Mouse (Mus musculus): ENCODE measurements around the gene Kdm5b.

Kdm5b gene

GRCm38 (mm10) chr1:134549632-134550132 lies 10.3 kb upstream of the Kdm5b start, which contains the start of gene Mgat4e:
TSS of gene Mgat4e (minus strand) at chr1:134549682.
- DNase-seq (ENCODE audit: low spot score in 2 of 2), result no peak

- no peak for DNase-seq (ENCODE audit: low spot score in 2 of 2)
Measured at GRCm38 (mm10) chr1:134551869-134552268, 8.1 kb upstream of the Kdm5b start.

DNA sequence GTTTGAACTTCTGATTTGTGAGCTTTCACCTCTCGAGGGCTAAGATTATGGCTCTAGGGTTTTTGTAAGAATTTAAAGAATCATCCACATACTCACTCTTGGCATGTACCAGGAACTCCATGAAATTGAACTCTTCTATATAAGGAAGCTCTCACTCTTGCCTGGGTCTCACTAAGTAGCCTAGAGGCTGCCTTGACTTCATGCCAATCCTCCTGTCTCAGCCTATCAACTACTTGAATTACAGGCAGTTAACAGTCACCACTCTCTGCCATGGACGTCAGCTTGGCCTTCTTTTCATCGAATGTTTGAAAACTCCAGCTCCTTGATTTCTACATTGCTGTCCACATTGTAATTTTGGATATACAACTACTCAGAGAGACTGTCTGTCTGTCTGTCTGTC lies 7.6 kb upstream of the Kdm5b start:
- DNase-seq (ENCODE audit: low spot score in 2 of 2), result no peak

DNA sequence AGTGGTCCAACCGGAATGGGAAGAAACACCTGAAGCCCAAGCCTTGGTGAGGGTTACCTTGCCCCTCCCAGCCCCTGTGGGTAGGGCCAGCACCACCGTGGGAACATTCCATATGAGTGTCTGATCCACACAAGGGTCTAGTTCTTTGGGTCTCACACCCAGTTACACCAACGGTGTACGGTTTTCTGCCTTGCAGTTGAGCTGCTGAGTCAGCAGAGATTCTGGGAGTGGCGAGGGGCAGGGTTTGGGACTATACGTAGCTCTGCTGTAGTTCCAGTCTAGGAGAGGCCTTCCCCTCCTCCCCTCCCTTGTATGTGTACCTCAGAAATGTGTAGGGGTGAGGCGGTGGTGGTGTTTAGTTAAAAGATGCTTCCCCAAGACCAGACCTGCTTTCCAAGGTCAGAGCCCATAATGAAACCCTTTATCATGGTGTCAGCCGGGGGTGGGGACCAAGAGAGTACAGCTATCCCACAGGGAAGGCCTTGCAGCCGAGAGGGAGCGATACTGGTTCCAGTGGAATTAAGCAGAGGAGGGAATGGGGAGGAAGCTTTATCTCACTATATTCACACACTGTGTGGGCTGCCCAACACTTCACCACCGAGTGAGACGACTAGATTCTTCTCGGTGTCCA lies 4.6 kb upstream of the Kdm5b start:
- no peak for DNase-seq (ENCODE audit: low spot score in 2 of 2)

- peak in 1 of 2 experiments; percentile 9 for DNase-seq (ENCODE audit: low spot score in 2 of 2)
Measured at GRCm38 (mm10) chr1:134555871-134556670, 3.9 kb upstream of the Kdm5b start.

DNA sequence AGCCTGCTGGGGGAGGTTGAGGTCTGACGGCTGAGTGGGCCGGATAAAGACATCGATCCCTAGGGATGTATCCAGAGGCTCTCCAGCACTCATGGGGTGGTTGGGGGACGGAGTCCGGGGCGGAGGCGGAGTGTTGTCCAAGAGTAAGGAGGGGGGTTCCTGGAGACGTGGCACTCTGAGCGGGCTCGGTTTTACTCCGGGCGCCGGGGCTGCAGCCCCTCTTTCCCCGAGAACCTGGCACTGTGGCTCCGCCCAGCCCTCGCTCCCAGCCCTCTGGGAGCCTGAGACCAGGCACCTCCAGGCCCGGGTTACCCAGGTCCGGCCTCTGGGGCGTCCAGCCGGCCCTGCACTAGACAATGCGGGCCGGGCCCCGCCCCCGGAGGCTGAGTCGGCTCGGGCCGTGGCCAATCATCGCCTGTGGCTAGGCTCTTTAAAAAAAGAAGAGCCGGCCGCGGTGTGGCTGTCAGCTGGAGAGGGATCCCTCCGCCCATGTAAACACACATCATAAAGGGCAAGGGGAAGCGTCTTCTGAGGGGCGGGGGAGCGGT lies 3.2 kb upstream of the Kdm5b start:
- DNase-seq (ENCODE audit: low spot score in 2 of 2), result peak; percentile 94 to 95

DNA sequence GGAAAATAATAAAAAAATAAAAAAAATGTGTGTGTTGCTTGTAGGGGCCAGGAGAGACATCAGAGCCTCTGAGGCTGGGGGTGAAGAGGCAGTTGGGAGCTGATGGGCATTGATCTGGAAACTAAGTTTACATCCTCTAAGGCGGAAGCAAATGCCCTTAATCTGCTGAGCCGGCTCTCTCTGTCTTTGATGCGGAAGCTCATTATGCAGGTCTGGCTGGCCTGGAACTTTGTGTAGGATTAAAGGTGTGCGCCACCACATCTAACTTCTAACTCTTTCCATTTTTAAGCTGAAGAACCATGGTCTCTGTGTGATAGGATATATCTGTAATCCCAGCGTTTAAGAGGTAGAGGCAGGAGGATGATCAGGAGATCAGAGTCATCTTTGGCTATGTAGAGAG lies 1.5 kb upstream of the Kdm5b start:
- no peak for DNase-seq (ENCODE audit: low spot score in 2 of 2)

- no peak for DNase-seq (ENCODE audit: low spot score in 2 of 2)
Measured at GRCm38 (mm10) chr1:134559226-134559625, 745 bp upstream of the Kdm5b start.

- DNase-seq (ENCODE audit: low spot score in 2 of 2), result peak; percentile 22 to 30
Measured at GRCm38 (mm10) chr1:134560396-134560795, 425 bp downstream of the Kdm5b start.

GRCm38 (mm10) chr1:134560801-134561769 lies 1.1 kb downstream of the Kdm5b start:
- DNase-seq (ENCODE audit: low spot score in 2 of 2), result peak; percentile 15 to 17

- no peak for DNase-seq (ENCODE audit: low spot score in 2 of 2)
Measured at GRCm38 (mm10) chr1:134561770-134562143, 1.8 kb downstream of the Kdm5b start.

- no peak for DNase-seq (ENCODE audit: low spot score in 2 of 2)
Measured at GRCm38 (mm10) chr1:134562457-134562856, 2.5 kb downstream of the Kdm5b start.

- no peak for DNase-seq (ENCODE audit: low spot score in 2 of 2)
Measured at GRCm38 (mm10) chr1:134563726-134564125, 3.8 kb downstream of the Kdm5b start.

GRCm38 (mm10) chr1:134567511-134567910 lies 7.5 kb downstream of the Kdm5b start:
- no peak for DNase-seq (ENCODE audit: low spot score in 2 of 2)

DNA sequence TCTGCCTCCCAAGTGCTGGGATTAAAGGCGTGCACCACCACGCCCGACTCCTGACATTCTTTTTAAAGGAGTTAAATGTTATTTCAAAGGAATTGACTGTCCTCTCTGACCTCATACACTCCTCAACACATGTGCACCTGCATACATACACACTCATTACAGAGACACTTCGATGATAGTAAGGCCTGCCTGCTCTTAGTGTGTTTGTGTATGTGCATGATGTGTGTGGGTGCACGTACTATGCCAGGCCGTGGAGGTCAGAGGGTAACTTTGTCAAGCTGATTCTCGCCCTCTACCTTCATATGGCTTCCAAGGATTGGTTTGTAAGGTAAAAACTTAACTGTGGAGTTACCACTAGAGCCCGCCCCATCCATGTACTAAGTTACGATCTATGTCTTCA lies 10.2 kb downstream of the Kdm5b start:
- DNase-seq (ENCODE audit: low spot score in 2 of 2), result no peak

DNA sequence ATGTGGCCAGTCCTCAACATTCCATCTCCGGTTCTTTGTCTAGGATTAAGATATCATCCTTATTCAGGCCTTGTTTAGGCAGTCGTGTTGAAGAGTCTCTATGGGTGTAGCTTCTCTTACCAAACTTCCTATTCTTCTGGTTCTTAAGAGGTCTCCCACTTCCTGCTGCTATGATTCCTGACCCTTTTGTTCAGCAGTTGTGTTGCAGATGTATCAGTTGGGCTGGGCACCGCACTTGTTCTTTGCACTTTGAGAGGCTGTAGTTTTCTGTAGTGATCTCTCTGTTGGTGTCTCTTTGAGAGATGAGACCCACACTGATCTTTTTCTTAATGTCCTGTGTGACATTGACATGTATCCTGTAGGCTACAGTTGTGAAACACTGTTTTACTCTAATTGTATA lies 10.7 kb downstream of the Kdm5b start:
- DNase-seq (ENCODE audit: low spot score in 2 of 2), result no peak

DNA sequence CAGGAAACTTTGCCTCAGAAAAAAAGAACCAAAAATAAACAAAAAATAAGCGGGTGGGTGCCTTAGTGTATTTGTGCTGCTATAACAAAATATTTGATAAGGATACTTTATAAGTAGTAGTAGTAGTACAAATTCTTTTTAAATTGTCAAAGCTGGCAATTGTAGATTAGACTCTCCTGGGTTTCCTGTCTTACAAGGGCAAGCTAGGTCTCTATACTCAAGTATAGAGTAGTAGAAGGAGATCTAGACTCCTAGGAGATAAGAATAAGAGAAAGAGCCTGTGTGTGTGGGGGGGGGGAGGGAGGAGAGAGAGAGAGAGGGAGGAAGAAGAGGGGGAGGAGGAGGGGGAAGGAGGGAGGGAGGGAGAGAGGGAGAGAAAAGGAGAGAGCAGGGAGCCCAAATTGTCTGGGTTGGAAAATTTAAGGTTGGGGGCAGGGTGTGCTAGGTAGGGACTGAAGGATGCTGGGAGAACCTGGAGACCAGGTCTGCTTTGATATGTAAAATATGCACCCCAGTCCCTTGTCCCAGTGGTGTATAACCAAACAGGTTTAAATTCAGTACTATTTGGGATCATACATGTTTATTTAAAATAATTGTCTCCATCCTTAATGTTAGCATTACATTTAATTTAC lies 13.4 kb downstream of the Kdm5b start:
- no peak for DNase-seq (ENCODE audit: low spot score in 2 of 2)

DNA sequence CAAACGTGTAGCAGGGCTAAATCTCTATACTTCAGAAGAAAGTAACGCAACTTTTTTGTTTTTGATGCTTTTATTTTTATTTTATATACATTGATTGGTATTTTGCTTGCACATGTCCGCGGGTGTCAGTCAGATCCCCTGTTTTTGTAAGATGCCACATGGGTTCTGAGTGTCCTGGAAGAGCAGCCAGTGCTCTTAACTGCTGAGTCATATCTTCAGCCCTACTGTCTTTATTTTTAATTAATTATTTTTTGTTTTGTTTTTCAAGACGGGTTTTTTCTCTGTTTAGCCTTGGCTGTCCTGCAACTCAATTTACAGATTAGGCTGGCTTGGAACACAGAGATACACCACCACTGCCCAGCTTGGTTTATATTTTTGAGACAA lies 14.0 kb downstream of the Kdm5b start:
- DNase-seq (ENCODE audit: low spot score in 2 of 2), result no peak

DNA sequence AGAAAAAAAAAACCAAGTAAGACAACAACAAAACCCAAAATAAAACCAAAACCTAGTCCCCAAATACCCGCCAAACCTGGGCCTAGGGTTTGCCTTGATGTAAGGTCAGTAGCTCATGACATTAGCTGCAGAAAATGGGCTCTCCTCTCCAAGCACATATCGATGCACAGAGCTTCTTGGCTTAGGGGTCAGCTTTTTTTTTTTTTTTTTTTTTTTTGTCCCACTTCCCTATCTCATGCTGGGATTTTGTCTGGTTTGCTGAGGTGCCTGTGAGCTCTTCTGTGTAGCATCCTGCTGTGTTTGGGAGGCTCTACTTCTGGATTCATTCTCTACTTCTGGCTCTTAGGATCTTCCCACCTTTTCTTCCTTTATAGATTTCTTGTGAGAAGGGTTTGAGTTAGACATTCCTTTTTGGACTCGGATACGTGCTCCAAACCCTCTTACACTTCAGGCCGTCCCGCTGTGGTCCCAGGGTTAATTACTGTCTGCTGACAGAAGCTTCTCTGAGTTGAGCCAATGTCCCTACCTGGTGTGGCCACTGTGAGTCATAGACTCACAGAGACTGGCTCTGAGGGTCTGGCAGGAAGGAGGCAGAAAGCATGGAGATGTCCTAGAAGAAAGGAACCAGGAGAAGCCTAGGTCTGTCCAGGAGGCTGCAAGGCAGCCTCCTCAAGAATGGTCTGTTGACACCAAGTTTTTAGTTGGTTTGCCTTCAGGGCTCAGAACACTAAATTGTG lies 17.6 kb downstream of the Kdm5b start:
- no peak for DNase-seq (ENCODE audit: low spot score in 2 of 2)

- no peak for DNase-seq (ENCODE audit: low spot score in 2 of 2)
Measured at GRCm38 (mm10) chr1:134580796-134581195, 20.8 kb downstream of the Kdm5b start.

GRCm38 (mm10) chr1:134583560-134583959 lies 23.6 kb downstream of the Kdm5b start:
- DNase-seq (ENCODE audit: low spot score in 2 of 2), result no peak
